Mouse (Mus musculus): ENCODE measurements at regions not wholly inside any gene's neighbourhood (a gene's known extent, or its start where the extent isn't known, plus 50 kb on each side); places are given as distances from the start of the nearest gene placed in this dataset.
A peak's percentile ranks its signal among the peaks of the same experiment; 100 is the strongest.

- DNase-seq (ENCODE audit: low read depth, low spot score) = no peak
These were observed 99.7 kb upstream of the Arid5b start for GRCm38 (mm10) chr10:68378212-68378611.

- DNase-seq (ENCODE audit: low read depth, low spot score) = no peak
These were observed 98.9 kb upstream of the Arid5b start for GRCm38 (mm10) chr10:68377479-68377878.

GRCm38 (mm10) chr10:68373875-68374274, 95.3 kb upstream of the Arid5b start:
- DNase-seq (ENCODE audit: low read depth, low spot score) = no peak

GRCm38 (mm10) chr10:68371785-68372184, 93.2 kb upstream of the Arid5b start:
- DNase-seq (ENCODE audit: low read depth, low spot score) = no peak

- DNase-seq (ENCODE audit: low read depth, low spot score) = no peak
These were observed 92.4 kb upstream of the Arid5b start for GRCm38 (mm10) chr10:68370986-68371385.

- no peak for DNase-seq (ENCODE audit: low read depth, low spot score)
These were observed 88.3 kb upstream of the Arid5b start for GRCm38 (mm10) chr10:68366796-68367195.

- DNase-seq (ENCODE audit: low read depth, low spot score) = no peak
These were observed 82.4 kb upstream of the Arid5b start for GRCm38 (mm10) chr10:68360765-68361483.

- DNase-seq (ENCODE audit: low read depth, low spot score) = no peak
These were observed 80.6 kb upstream of the Arid5b start for GRCm38 (mm10) chr10:68359135-68359534.

GRCm38 (mm10) chr10:68356973-68357372, 78.4 kb upstream of the Arid5b start:
- DNase-seq (ENCODE audit: low read depth, low spot score) = peak; percentile 13

GRCm38 (mm10) chr10:68356521-68356920, 78.0 kb upstream of the Arid5b start:
- no peak for DNase-seq (ENCODE audit: low read depth, low spot score)

- DNase-seq (ENCODE audit: low read depth, low spot score) = no peak
These were observed 77.5 kb upstream of the Arid5b start for GRCm38 (mm10) chr10:68356093-68356485.

- DNase-seq (ENCODE audit: low read depth, low spot score) = no peak
These were observed 77.0 kb upstream of the Arid5b start for GRCm38 (mm10) chr10:68355471-68356092.

- peak; percentile 21 for DNase-seq (ENCODE audit: low read depth, low spot score)
These were observed 76.0 kb upstream of the Arid5b start for GRCm38 (mm10) chr10:68354335-68355231.

- DNase-seq (ENCODE audit: low read depth, low spot score) = peak; percentile 66
These were observed 75.2 kb upstream of the Arid5b start for GRCm38 (mm10) chr10:68353692-68354232.

- no peak for DNase-seq (ENCODE audit: low read depth, low spot score)
These were observed 73.5 kb upstream of the Arid5b start for GRCm38 (mm10) chr10:68351841-68352555.

- DNase-seq (ENCODE audit: low read depth, low spot score) = no peak
These were observed 72.9 kb upstream of the Arid5b start for GRCm38 (mm10) chr10:68351441-68351840.

GRCm38 (mm10) chr10:68350798-68351197, 72.3 kb upstream of the Arid5b start:
- DNase-seq (ENCODE audit: low read depth, low spot score) = no peak

- DNase-seq (ENCODE audit: low read depth, low spot score) = no peak
These were observed 69.3 kb upstream of the Arid5b start for GRCm38 (mm10) chr10:68347806-68348205.

GRCm38 (mm10) chr10:68344991-68345720, 66.6 kb upstream of the Arid5b start:
- DNase-seq (ENCODE audit: low read depth, low spot score) = no peak

GRCm38 (mm10) chr10:68344211-68344610, 65.7 kb upstream of the Arid5b start:
- no peak for DNase-seq (ENCODE audit: low read depth, low spot score)

GRCm38 (mm10) chr10:68334054-68334453, 55.5 kb upstream of the Arid5b start:
- DNase-seq (ENCODE audit: low read depth, low spot score) = no peak

All from skeletal muscle tissue, adult 2 months (tissue).